Mouse (Mus musculus): ENCODE data around the gene Pole2.
A peak's percentile ranks its signal among the peaks of the same experiment; 100 is the strongest.

The Pole2 gene

DNA sequence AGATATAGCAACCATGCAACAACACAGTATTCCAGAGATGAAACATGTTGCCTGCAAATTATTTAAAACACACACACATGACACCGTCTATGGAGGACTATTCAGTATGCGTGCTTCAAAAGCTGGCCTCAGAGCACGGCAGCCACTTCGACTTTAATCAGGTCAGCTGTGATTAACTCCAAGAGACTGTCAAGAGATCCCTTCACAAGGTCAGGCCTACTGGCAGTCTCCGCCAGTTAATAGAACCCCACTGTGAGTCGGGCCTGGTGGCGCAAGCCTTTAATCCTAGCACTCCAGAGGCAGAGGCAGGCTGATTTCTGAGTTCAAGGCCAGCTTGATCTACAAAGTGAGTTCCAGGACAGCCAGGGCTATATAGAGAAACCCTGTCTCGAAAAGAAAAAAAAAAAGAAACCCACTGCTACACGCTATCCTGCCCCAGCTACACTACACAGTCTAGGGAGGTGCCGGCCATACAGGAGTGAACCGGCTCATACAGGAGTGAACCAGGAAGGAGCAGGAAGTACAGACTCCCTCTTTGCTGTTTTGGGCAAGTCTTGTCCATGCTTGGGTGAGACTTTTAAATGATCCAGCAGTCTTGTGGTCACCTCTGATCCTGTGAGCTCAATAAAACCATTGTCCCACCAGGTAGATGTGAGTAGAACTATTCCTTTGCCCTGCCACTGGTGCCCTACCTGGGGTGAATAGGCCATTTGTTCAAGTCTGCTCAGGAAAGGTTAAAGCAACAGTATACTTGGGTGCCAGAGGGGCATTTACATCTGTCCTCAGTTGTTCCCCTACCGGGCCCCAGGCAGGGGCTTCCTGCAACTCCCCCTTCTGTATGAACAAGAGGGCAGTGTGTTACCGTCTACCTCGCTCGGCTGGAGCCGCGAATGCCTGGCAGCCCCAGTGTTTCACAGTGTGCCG is 17.7 kb downstream of the Pole2 start:
- no peak for DNase-seq

DNA sequence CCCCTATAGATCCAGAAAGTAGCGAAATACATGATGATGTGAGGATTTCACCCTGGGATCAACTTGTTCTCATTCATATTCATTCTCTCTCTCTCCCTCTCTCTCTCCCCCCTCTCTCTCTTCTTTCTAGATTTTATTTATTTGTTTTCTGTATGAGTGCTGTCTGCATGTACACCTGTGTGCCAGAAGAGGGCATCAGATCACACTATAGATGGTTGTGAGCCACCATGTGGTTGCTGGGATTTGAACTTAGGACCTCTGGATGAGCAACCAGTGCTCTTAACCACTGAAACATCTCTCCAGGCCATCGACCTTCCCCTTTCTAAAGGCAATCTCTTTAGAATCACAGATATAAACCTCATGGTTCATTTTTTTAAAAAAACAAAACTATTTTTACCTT is 19.5 kb downstream of the Pole2 start:
- DNase-seq = no peak

DNA sequence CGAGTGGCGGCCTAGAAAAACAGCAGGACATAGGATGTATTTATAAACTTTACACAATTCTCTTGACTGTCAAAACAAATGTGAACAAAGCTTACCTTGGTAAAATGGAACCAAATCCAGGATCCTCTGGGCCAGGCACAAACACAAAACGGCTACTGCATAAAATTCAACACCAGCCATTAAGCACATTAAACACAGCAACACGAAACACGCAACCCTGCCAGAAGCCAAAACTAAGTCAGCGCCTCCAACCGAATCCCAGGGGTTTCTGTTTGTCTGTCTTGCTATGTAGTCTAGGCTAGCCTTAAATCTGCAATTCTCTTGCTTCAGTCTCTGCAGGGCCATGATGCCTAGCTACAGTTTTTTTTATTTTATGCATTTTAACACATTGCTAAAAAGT is 20.1 kb downstream of the Pole2 start:
- DNase-seq = no peak

DNA sequence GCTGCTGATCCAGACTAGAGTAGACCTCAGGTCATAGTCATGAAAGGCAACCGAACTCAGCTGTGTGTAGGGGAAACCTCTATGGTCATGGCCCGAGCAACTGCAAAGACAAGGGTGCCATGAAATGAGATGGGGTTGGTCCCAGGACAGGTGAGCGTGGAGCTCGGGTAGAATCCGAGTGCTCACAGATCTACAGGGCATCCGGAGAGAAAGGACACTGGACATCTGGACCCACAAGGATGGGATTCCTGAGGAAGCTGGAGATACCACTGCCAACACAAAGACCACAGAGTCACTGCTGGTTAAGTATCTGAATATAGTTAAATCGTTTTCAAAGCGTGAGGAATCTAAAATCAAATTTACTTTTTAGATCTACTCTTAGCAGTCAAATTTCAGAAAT is 20.6 kb downstream of the Pole2 start:
- no peak for DNase-seq

- no peak for DNase-seq
These were observed 23.8 kb downstream of the Pole2 start, which contains the start of gene Gm49384 for GRCm38 (mm10) chr12:69204052-69204833. Gene Gm49384 (minus strand): TSS chr12:69204267.

- no peak for DNase-seq
These were observed 29.0 kb downstream of the Pole2 start for GRCm38 (mm10) chr12:69198985-69199384.

DNA sequence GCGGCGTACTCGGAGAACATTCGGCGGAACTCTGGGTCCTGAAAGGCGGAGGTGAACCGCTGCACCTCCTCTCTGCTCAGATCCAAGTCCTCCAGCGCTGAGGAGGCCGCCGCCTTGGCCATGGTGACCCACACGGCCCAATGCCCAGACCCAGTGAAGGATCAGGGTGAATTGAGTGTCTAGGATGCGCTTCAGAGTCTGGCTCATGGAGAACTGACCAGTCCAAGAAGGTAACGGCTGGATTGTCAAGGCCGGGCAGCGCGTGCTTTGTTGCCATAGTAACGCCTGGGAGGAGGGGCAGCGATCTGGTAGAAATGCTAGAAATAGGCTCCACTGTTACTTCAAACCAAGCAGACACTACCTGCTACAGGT is 29.8 kb downstream of the Pole2 start, which contains the start of gene Dnaaf2:
Gene Dnaaf2 (minus strand): TSS at position 266 of the 372 bp plus-strand sequence.
- DNase-seq = peak; percentile 60

DNA sequence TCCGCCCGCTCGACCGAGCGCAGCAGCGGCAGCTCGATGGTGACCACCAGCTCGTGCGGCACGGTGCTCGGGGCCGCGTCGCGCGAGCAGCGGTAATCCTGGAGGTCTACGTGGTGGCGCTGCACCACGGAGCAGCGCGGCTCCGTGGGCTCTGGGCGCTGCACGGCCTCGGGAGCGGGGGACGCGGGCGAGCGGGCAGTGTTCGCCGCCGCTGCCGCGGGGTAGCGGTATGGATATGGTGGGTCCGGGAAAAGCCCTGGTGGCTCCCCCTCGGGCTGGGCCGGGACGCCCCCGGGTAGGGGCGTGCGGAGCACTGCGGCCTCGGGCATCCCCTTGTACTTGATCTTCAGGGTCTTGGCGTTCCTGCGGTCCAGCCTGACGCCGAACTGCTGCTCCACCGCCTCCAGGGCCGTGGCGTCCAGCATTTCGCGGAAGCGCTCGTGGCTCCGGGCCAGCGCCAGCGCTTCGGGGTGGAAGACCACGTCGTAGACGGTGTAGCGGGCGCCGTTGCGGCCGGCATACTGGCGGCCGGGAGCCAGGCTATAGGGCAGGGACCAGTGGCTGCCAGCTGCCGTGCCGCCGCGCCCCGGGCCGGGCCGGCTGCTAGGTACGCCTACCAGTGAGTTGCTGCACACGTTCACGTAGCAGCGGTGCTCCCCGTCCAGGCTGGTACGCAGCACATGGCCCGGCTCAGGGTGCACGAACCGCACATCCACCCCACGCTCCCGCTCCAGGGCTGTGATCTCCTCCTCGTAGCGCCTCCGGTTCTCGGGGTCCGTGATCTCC is 30.4 kb downstream of the Pole2 start:
- DNase-seq = peak; percentile 33

DNA sequence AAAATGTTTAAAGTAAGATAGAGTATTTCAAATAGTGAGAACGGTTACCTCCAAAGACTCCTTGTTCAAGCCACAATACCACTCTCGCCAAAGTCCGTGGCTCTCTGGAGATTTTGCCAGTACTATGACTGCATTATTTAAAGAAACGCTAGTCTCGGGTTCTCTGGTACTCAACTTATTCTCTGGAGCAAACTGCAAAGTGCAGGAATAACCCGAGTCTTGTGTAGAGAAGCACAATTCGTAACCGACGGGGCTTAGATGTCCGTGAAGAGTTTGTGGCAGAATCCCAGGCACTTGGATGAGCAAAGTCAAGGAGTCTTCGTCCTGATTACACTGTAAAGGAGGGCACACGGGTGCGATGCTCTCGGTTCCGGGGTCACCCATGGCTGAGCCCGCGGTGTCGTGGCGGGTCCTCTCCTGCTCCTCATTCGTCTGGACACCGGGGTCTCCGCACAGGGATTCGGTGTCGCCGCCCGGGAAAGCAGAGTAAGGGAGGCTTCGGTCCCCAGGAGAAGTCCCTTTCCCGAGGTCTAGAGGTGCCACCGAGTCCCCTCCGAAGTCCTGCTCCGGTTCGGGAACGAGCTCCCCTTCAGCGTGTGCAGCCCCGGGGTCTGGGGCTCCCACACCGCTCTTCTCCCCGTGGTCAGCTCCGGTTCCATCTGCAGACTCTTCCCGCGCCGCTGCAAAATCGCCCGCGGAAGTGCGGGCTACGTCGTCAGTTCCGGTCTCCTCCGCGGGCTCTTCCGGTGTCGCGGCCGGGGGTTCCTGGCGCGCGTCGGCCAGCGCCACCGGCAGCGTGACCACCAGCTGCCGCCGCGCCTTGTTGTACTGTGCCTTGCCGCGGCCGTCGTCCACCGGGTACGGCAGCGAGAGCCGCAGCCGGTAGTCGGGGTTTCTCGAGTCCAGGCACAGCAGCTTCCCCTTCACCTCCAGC is 31.3 kb downstream of the Pole2 start, which contains the start of gene Gm49383:
Gene Gm49383 (minus strand): TSS at position 661 of the 934 bp plus-strand sequence.
- peak; percentile 76 for DNase-seq

DNA sequence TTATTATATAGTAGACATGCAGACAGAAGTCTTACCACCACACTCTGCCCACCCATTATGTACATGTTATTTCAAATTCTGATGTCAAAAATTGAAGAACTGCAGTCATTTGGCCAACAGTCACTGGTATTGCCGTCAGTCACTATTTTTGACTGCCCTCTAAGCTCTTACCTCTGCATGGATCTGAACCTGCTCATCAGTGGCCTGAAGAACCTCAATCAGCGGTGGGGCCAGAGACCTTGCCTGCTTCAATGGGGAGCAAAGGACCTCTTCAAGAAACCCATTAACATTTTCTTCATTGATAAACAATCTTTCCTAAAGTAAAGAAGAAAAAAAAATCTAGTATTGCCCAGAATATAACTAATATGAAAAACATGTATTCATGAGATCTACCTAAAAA is 35.4 kb downstream of the Pole2 start:
- DNase-seq = no peak

DNA sequence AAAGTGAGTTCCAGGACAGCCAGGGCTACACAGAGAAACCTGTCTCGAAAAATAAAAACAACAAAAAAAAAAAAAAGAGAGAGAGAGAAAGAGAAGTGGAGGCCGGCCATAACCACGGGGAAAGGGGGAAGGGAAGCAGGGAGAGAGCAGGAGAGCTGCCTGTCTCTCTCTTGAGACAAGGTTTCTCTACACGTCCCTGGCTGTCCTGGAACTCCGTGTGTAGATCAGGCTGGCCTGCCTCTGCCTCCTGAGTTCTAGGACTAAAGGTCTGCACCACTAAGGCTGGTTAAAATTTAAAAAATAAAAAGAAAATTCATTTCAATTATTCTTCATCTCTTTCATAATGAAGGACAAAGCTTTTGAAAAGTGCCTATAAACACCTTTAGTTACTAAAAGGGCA is 36.6 kb downstream of the Pole2 start:
- no peak for DNase-seq

- DNase-seq = no peak
These were observed 37.5 kb downstream of the Pole2 start for GRCm38 (mm10) chr12:69190522-69190921.

DNA sequence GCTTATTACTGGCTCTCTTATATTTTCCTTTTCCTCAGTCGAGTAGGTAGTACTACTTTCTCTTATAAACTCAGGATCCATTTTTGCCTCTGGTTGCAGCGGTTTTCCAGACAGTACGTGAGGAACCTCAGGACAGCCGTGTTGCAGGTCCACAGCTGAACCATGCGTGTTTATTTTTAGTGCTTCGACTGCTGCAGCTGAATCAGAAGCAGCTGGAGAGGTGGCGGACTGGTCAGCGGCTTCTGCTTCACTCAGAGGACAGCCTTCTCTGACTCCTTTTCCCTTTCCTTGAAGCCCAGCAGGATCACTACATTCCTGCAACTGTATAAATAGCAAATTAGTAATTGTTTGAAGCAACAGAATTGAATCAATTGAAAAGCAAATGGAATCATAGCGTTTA is 37.9 kb downstream of the Pole2 start:
- no peak for DNase-seq

DNA sequence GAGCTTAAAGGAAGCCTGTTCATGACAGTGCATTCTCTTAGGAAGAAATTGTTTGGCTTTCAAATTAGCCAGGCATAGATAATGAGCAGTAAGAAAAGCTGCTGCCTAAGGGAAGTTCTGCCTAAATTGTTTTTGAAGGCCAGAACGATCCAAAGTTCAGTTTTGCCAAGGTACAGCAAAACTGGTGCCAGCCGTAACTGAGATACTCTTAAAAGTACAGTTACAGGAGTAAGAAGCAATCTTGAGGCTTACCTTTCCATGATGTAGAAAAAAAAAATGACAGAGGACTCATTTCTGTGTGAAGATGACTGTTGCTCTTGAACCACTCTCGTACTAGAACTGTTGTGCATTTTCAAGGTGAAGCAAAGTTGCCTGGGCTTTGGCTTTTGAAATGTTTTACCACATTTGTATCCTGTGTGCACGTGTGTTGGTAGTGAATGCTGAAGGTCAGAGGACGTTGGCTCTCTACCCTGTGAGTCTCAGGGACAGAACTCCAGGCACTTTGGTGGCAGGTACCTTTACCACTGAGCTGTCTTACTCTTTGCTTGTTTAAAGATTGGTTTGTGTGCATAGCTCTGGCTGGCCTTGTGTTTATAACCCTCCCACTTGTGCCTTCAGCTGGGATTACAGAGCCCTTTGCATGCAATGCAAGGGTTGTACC is 41.1 kb downstream of the Pole2 start:
- no peak for DNase-seq

DNA sequence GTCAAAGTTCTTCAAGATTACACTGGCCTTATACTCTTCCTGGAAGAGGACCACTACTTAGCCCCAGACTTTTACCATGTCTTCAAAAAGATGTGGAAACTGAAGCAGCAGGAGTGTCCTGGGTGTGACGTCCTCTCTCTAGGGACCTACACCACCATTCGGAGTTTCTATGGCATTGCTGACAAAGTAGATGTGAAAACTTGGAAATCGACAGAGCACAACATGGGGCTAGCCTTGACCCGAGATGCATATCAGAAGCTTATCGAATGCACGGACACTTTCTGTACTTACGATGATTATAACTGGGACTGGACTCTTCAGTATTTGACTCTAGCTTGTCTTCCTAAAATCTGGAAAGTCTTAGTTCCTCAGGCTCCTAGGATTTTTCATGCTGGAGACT is 42.6 kb downstream of the Pole2 start:
- DNase-seq = no peak

DNA sequence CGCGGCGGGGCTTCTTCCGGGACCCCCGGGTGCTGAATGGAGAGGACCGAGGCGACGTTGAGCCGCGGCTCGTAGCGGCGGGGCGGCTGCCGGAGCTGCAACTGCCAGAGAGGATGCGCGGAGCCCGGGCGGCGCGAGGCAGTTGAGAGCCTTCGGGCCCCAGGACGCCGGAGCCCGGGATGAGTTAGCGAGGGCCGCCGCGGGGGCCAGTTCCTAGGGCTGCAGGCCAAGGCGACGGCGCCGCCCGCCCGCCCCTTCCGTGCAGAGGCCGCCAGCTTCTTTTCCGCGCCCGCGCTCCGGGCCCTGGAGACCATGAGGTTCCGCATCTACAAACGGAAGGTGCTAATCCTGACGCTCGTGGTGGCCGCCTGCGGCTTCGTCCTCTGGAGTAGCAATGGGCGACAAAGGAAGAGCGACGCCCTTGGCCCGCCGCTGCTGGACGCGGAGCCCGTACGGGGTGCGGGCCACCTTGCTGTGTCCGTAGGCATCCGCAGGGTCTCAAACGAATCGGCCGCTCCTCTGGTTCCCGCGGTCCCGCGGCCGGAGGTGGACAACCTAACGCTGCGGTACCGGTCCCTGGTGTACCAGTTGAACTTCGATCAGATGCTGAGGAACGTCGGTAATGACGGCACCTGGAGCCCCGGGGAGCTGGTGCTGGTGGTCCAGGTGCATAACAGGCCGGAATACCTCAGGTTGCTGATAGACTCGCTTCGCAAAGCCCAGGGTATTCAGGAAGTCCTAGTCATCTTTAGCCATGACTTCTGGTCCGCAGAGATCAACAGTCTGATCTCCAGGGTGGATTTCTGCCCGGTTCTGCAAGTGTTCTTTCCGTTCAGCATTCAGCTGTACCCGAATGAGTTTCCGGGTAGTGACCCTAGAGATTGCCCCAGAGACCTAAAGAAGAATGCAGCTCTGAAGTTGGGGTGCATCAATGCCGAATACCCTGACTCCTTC is 43.4 kb downstream of the Pole2 start:
- DNase-seq = peak; percentile 49

- peak; percentile 97 for DNase-seq
These were observed 44.2 kb downstream of the Pole2 start, which contains the start of the genes Rpl36al and Mgat2 for GRCm38 (mm10) chr12:69183583-69184308. Gene Rpl36al (minus strand): TSS chr12:69184083. Gene Mgat2 (plus strand): TSS chr12:69184157.

DNA sequence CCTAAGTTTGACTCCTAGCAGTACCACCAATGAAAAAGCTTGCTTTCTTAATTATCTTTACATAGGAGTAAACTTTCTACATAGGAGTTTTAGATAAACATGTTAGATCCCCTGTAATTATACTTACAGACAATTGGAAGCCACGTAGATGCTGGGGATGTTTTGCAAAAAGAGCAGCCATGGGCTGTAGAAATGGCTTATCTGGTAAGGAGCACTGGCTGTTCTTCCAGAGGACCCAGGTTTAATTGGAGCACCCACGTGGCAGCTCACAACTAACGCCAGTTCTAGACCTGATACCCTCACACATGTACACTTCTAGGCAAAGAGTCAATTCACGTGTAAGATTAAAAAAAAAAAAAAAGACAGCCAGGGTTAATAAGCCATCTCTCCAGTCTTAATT is 46.2 kb downstream of the Pole2 start:
- no peak for DNase-seq

DNA sequence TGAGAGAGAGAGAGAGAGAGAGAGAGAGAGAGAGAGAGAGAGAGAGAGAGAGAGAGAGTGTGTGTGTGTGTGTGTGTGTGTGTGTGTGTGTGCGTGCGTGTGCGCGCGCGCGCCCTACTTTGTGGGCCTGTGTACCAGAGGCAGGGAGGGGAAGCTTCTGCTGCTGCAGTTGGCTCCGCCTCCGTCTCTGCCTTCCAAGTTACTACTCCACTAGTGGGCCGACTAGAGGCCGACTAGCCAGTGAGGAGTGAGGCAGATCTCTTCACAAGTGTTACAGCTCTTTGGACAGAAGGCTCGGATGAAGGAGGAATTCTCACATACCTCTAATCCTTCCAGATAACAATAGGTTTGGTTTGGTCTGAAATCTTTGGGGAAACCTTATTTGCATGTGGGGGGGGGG is 48.6 kb downstream of the Pole2 start:
- no peak for DNase-seq

All from layer of hippocampus, adult 9-11 months (tissue).